Mouse (Mus musculus): ENCODE data around the gene Twf2.

DNA sequence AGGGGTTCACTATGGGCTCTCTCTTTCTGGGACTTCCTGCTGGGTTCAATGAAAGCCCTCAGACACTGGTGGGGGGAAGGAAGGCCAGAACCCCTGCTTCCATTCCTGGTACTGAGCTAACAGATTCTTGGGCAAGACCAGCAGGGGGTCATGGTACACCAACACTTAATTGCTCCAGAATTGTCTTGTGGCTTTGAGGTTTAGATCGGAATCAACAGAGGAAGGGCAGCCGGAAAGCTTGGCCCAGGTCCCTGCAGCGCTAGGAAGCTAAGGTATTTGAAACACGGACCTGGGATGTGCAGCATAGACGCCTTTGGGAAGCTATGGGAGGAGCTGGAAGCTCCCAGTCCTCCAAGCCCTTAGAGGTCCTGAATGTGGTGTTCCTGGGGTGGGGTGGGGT lies 56.1 kb downstream of the Twf2 start:
- TF ChIP-seq POLR2A (IDR thresholded peaks at IDR 0.05; ENCODE audit: borderline replicate concordance, extremely low read depth, low read depth, low read length) (no peak), CTCF (IDR thresholded peaks at IDR 0.05; ENCODE audit: insufficient read depth, low read length) (no peak)
